8 mouse cellular contexts compared by ENCODE assay signal in genomic region chr12:80112852-80113551, GRCm38 (mm10). TPM values are rescaled to one million over a fixed set of nuclear protein-coding genes. Genes with fewer than 3 reads are reported as not detected.
DNase-seq lines count a peak whose midpoint lies in the region; ATAC-seq and TF ChIP-seq lines count a peak whose summit lies in the region.

Zfp36l1 (minus strand) TSS chr12:80113013.

- H3K79me3 ChIP-seq in C2C12 (ENCODE audit: low read depth): peaks cover 24% of the 10 kb centered on the region

- no peaks in the 10 kb centered on the region for H3K27me3 ChIP-seq in C2C12 (ENCODE audit: control insufficient read depth, insufficient read depth, insufficient read length)
- H3K27me3 ChIP-seq in heart, embryonic 15.5 days: no peaks in the 10 kb centered on the region
- no peaks in the 10 kb centered on the region for H3K27me3 ChIP-seq in liver, postnatal 0 days (ENCODE audit: insufficient read depth, low read length)
- peaks cover 5% of the 10 kb centered on the region for H3K27me3 ChIP-seq in neural tube, embryonic 14.5 days (ENCODE audit: control insufficient read depth, insufficient read depth, low read length)

- H3K9ac ChIP-seq in heart, embryonic 15.5 days: peak within 1 kb of the TSS; percentile 99
- H3K9ac ChIP-seq in liver, postnatal 0 days (replicated peaks): peak within 1 kb of the TSS; percentile 94
- H3K9ac ChIP-seq in neural tube, embryonic 14.5 days (replicated peaks; ENCODE audit: low read depth, low read length): peak within 1 kb of the TSS; percentile 77

- ATAC-seq in heart, embryonic 15.5 days (replicated peaks; ENCODE audit: insufficient number of reproducible peaks, insufficient read depth, low FRiP score, low read depth): peak; percentile 73
- peak; percentile 65 for ATAC-seq in liver, postnatal 0 days
- no peak for ATAC-seq in neural tube, embryonic 14.5 days (ENCODE audit: low read depth)

- peak; percentile 97 for DNase-seq in adrenal gland, postnatal 14 days
- peak; percentile 88 for DNase-seq in fibroblast of lung, adult 2 months (ENCODE audit: low read depth)
- DNase-seq in kidney, postnatal 14 days: peak; percentile 96
- peak; percentile 92 for DNase-seq in liver, postnatal 0 days
- peak; percentile 90 to 94 for DNase-seq in thymus, adult 18-20 months

- H3ac ChIP-seq in C2C12 (ENCODE audit: control insufficient read depth, insufficient read length, low read depth): peak within 1 kb of the TSS; percentile 78

- WGBS in heart, embryonic 15.5 days: under 1% methylated on average over 39 of the region's 42 CpGs
- under 1% methylated on average over 42 of the region's 42 CpGs for WGBS in liver, postnatal 0 days (ENCODE audit: insufficient replicate concordance)
- WGBS in neural tube, embryonic 14.5 days: under 1% methylated on average over 41 of the region's 42 CpGs

- H3K4me1 ChIP-seq in heart, embryonic 15.5 days (replicated peaks): peaks cover 33% of the 10 kb centered on the region
- H3K4me1 ChIP-seq in liver, postnatal 0 days (ENCODE audit: insufficient read depth): peaks cover 20% of the 10 kb centered on the region
- peaks cover 13% of the 10 kb centered on the region; the same call in 1 of the 2 replicates for H3K4me1 ChIP-seq in neural tube, embryonic 14.5 days (ENCODE audit: control insufficient read depth, insufficient read depth, low read length)

- no peaks in the 10 kb centered on the region for H3K9me3 ChIP-seq in heart, embryonic 15.5 days (replicated peaks)
- no peaks in the 10 kb centered on the region for H3K9me3 ChIP-seq in liver, postnatal 0 days (ENCODE audit: low read length)
- H3K9me3 ChIP-seq in neural tube, embryonic 14.5 days (ENCODE audit: control insufficient read depth, low read length): no peaks in the 10 kb centered on the region

- peaks cover 16% of the 10 kb centered on the region for H3K36me3 ChIP-seq in C2C12 (ENCODE audit: control insufficient read depth, insufficient read depth)
- peaks cover 6% of the 10 kb centered on the region; the same call in 1 of the 2 replicates for H3K36me3 ChIP-seq in heart, embryonic 15.5 days
- H3K36me3 ChIP-seq in liver, postnatal 0 days (replicated peaks; ENCODE audit: insufficient read depth, low read length): peaks cover 6% of the 10 kb centered on the region; the same call in 1 of the 2 replicates
- H3K36me3 ChIP-seq in neural tube, embryonic 14.5 days (ENCODE audit: control insufficient read depth, insufficient read depth, low read length): no peaks in the 10 kb centered on the region

- no peak for TF ChIP-seq CTCF in C2C12 (IDR thresholded peaks at IDR 0.05; ENCODE audit: control insufficient read depth, insufficient read depth, insufficient read length)
- TF ChIP-seq CTCF in liver, postnatal 0 days (IDR thresholded peaks at IDR 0.05; ENCODE audit: low read depth): no peak

- peak within 1 kb of the TSS; percentile 99 for H3K27ac ChIP-seq in heart, embryonic 15.5 days
- H3K27ac ChIP-seq in liver, postnatal 0 days (ENCODE audit: low read depth): peak within 1 kb of the TSS; percentile 99
- peak within 1 kb of the TSS; percentile 88 for H3K27ac ChIP-seq in neural tube, embryonic 14.5 days (ENCODE audit: low read depth, low read length)

- H3K4me2 ChIP-seq in heart, embryonic 15.5 days: peak within 1 kb of the TSS; percentile 78
- peak within 1 kb of the TSS; percentile 87 for H3K4me2 ChIP-seq in liver, postnatal 0 days (ENCODE audit: low read depth, low read length)
- H3K4me2 ChIP-seq in neural tube, embryonic 14.5 days (ENCODE audit: low read depth, low read length): peak within 1 kb of the TSS; percentile 90

- peak; percentile 81; the same call in 1 of the 2 replicates for TF ChIP-seq EP300 in liver, postnatal 0 days (IDR thresholded peaks at IDR 0.05; ENCODE audit: low read depth)

- H3K4me3 ChIP-seq in C2C12 (ENCODE audit: insufficient read depth, poor library complexity, severe bottlenecking): peak within 1 kb of the TSS; percentile 71
- H3K4me3 ChIP-seq in heart, embryonic 15.5 days: peak within 1 kb of the TSS; percentile 81
- H3K4me3 ChIP-seq in liver, postnatal 0 days (ENCODE audit: low read depth, low read length): peak within 1 kb of the TSS; percentile 85
- H3K4me3 ChIP-seq in neural tube, embryonic 14.5 days (ENCODE audit: low read depth, low read length): peak within 1 kb of the TSS; percentile 75

- peaks cover 34% of the 10 kb centered on the region for H3K79me2 ChIP-seq in C2C12 (ENCODE audit: control insufficient read depth, insufficient read depth)

TF ChIP-seq in C2C12, 6 proteins besides CTCF, POLR2A, EP300 and RAD21:
- TF ChIP-seq MAX (IDR thresholded peaks at IDR 0.05) (peak; percentile 37), MYOG (IDR thresholded peaks at IDR 0.05; ENCODE audit: control insufficient read depth, extremely low read depth, insufficient read length) (no peak)

RNA-seq across cellular contexts. Expression of gene Zfp36l1, which starts in this region (rescaled TPM):
- polyA plus RNA-seq in C2C12 (2012; fragmentation: generic; extraction: Trizol): 4.7 TPM
- 197 and 204 TPM in 2 replicates for total RNA-seq in adrenal gland, postnatal 14 days (2021)
- 94.7 and 107 TPM in 2 replicates for polyA plus RNA-seq in heart, embryonic 15.5 days (2015; fragmentation: Nextera tagmentation; extraction: Ambion mirVana)
- polyA plus RNA-seq in liver, postnatal 0 days (2015; fragmentation: Nextera tagmentation; extraction: Ambion mirVana): 42.0 and 45.7 TPM in 2 replicates
- 26.6 and 41.0 TPM in 2 replicates for polyA plus RNA-seq in neural tube, embryonic 14.5 days (2014; fragmentation: Nextera tagmentation; extraction: Ambion mirVana)
